Mouse (Mus musculus): ENCODE data around the gene Gpatch2l. TPM values are rescaled to one million over a fixed set of nuclear protein-coding genes. Genes with fewer than 3 reads are reported as not detected.

Gene Gpatch2l
- polyA plus RNA-seq (2012): 0.44 and 0.52 TPM in 2 replicates

DNA sequence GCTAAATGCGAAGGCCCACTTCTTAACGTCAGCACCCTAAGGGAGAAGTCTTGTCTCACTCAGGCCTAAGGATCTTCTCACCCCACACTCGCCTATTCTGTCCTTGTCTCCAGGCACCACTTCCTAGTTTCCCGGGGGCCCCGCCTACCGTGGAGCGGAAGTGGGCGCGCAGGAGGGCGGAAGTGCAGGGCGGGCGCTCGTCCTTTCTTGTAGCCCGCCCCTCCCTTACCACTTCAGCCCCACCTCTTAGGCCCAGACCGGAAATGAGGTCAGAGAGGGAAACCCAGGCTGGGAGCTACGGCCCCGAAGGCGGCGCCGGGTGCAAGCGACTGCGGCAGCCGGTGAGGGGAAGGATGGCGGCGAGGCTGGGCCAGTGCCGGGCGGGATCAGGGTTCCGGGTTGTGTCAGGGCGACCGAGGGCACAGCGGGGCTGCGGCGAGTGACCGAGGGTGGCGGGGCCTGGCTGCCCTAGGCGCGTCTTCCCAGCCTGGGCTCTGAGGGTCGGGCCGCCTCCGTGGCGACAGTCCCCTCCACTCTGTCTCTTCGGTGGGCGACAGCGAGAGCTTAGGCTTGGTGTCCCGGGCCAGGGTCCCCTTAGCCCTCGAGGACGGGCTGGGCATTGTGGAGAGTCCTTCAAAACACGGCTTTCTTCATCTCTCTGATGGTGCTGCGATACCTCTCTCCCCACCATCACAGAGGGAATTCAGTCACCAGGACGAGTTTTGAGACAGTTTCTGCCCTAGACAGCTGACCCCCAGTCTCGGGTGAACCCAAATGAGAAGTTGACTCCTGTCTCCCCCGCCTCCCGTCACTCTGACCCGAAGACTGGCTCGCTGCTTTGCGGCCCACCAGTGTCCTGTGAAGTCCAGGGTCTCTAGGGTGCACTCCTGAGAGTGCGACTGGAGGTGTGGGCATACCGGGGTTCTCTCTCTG, at the start of gene Gpatch2l:
TSS of gene Gpatch2l (plus strand) at position 255 of the 933 bp plus-strand sequence.
- Histone ChIP-seq H3K9me3 (ENCODE audit: control insufficient read depth, low read length) (no peaks in the 10 kb centered on the region), H3K4me1 (ENCODE audit: control insufficient read depth) (peaks cover 51% of the 10 kb centered on the region), H3K4me3 (replicated peaks) (peak within 1 kb of the TSS; percentile 99), H3K36me3 (ENCODE audit: control insufficient read depth) (peaks cover 30% of the 10 kb centered on the region), H3K27me3 (ENCODE audit: control insufficient read depth) (peaks cover 4% of the 10 kb centered on the region; the same call in 1 of the 2 replicates)
- TF ChIP-seq TAL1 (IDR thresholded peaks at IDR 0.05; ENCODE audit: low read length) (no peak), GATA1 (IDR thresholded peaks at IDR 0.05; ENCODE audit: low read length) (no peak)

DNA sequence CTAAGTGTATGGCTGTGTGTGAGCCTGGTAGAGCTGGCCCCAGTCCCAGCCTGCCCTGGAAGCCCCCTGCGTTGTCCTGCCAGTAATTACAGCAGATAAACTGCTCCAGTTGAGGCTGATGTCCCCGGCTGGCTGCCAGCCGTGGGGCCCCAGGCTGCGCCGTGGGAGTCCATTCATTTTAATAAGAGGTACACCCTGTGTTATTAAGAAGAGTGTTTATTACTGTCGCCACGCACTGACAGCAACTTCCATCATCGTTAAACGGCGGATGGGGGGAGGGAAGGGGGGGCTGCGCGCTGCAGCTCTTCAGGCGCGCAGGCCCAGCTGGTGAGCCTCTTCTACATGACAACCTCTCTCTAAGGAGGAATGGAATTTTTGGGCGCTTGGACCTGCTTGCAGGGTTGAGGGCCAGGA, 49.6 kb upstream of the Gpatch2l start:
- no peaks in the 10 kb centered on the region for H3K9me3 ChIP-seq (ENCODE audit: control insufficient read depth, low read length)
- no peaks in the 10 kb centered on the region for H3K36me3 ChIP-seq (ENCODE audit: control insufficient read depth)
- no peak overlapping the region for H3K4me3 ChIP-seq (replicated peaks)
- TF ChIP-seq GATA1 (IDR thresholded peaks at IDR 0.05; ENCODE audit: low read length) (no peak), TAL1 (IDR thresholded peaks at IDR 0.05; ENCODE audit: low read length) (no peak)
- H3K4me1 ChIP-seq (ENCODE audit: control insufficient read depth): no peaks in the 10 kb centered on the region
- no peaks in the 10 kb centered on the region for H3K27me3 ChIP-seq (ENCODE audit: control insufficient read depth)

DNA sequence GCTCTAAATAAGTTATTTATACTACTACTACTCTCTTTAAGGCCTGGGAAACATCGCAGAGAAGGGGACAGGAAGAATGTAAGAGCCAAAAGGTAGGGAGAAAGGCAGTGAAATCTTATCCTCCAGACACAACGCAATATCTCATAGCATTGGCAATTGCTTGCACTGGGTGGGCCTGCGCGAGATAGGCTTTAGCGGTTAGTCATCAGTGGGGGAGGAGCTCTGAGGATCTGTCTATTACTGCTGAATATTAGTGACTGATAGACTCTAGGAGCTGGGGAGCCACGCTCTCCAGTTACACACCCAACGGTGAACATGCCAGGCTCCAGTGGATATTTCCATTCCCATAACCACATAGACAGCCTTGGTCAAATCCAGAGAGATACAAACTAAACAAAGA, 44.7 kb upstream of the Gpatch2l start:
- no peaks in the 10 kb centered on the region for H3K9me3 ChIP-seq (ENCODE audit: control insufficient read depth, low read length)
- no peak overlapping the region for H3K4me3 ChIP-seq (replicated peaks)
- no peaks in the 10 kb centered on the region for H3K4me1 ChIP-seq (ENCODE audit: control insufficient read depth)
- H3K27me3 ChIP-seq (ENCODE audit: control insufficient read depth): no peaks in the 10 kb centered on the region; the same call in 1 of the 2 replicates
- TF ChIP-seq TAL1 (IDR thresholded peaks at IDR 0.05; ENCODE audit: low read length): no peak
- TF ChIP-seq GATA1 (IDR thresholded peaks at IDR 0.05; ENCODE audit: low read length): no peak
- H3K36me3 ChIP-seq (ENCODE audit: control insufficient read depth): no peaks in the 10 kb centered on the region

DNA sequence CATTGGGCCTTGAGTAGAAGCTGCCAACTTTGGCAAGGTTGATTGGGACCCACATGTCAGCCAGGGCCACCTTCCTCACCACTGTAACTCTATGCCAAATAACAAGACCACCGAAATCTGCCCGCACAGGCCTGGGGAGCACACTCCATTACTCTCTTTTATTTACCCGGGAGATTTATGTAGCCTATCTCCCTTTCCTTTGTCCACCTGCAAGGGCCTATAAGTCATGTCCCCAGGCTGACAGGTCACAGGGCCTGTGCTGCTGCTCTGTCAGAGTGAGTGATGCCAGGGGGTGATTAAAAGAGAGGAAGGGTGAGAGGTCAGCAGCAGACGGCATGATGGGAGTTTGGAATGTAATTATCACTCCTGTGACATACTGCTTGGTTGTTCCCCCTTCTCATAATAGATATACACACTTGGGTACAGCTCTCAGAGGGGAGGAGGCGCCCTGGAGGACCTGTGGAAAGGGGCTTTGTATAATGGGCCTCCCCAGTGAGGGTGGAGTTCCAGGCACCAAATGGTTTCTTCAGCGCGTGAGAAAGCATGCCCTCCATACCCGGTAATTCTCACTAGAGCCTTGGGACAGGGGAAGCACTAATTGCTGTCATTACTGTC, 38.1 kb upstream of the Gpatch2l start:
- no peaks in the 10 kb centered on the region for H3K9me3 ChIP-seq (ENCODE audit: control insufficient read depth, low read length)
- no peaks in the 10 kb centered on the region; the same call in 1 of the 2 replicates for H3K27me3 ChIP-seq (ENCODE audit: control insufficient read depth)
- no peaks in the 10 kb centered on the region for H3K4me1 ChIP-seq (ENCODE audit: control insufficient read depth)
- TF ChIP-seq TAL1 (IDR thresholded peaks at IDR 0.05; ENCODE audit: low read length): no peak
- no peak for TF ChIP-seq GATA1 (IDR thresholded peaks at IDR 0.05; ENCODE audit: low read length)
- H3K36me3 ChIP-seq (ENCODE audit: control insufficient read depth): no peaks in the 10 kb centered on the region
- no peak overlapping the region for H3K4me3 ChIP-seq (replicated peaks)

DNA sequence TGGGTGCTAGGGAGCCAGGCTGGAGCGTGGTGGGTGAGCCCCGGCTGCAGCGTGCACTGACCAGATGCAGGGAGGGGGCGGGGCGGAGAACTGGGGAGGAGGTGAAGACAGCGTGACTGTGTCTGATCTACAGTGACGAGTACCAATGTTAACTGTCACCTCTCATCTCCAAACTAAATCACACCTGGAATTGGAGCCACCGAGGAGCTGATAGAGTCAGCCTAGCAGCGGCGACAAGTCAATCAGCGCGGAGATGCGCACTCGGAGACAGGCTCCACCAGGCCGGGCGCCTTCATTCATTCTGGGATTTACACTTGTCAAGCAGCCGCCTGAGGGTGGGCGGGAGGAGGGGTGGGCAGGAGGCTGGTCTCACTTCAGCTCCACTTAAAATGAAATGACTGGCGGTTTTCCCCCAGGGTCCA, 30.5 kb upstream of the Gpatch2l start:
- Histone ChIP-seq H3K9me3 (ENCODE audit: control insufficient read depth, low read length) (peaks cover 6% of the 10 kb centered on the region; the same call in 1 of the 2 replicates), H3K4me1 (ENCODE audit: control insufficient read depth) (no peaks in the 10 kb centered on the region), H3K4me3 (replicated peaks) (no peak overlapping the region), H3K36me3 (ENCODE audit: control insufficient read depth) (no peaks in the 10 kb centered on the region), H3K27me3 (ENCODE audit: control insufficient read depth) (peaks cover 72% of the 10 kb centered on the region)
- TF ChIP-seq TAL1 (IDR thresholded peaks at IDR 0.05; ENCODE audit: low read length) (no peak), GATA1 (IDR thresholded peaks at IDR 0.05; ENCODE audit: low read length) (no peak)

DNA sequence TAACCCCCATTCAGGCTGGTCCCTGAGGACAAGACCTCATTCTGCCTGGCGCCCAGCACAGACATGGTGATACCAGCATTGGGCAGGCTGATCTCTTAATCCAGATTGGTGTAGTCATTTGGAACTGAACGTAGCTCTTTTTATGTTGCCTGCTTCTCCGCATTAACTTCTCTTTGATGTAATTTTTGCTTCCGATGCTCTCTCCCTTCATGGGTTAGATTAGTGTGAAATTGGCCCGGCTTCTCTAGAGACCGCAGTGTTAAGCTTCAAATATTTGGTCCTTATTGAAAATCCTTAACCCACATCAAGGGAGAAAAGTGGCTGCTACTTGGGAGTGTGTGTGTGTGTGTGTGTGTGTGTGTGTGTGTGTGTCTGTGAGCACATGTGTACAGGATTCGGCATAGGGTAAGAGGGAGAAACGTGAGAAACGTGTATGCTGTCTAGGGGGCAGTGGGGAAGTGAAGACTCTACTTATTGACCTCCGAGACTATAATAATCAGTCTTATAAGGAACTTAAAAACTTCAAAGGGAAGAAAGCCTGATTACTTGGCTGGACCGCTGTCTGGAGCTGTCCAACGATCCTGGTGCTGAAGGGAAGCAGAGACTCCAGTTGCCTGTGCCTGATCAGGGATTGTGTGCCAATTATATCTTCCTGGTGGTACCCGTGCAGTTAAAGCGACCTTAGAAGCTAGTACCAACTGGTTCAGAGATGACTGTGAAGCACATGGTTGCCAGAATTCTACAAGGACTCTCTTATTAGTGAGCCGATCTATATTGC, 28.8 kb upstream of the Gpatch2l start:
- Histone ChIP-seq H3K4me3 (replicated peaks) (no peak overlapping the region), H3K27me3 (ENCODE audit: control insufficient read depth) (peaks cover 85% of the 10 kb centered on the region), H3K36me3 (ENCODE audit: control insufficient read depth) (no peaks in the 10 kb centered on the region), H3K9me3 (ENCODE audit: control insufficient read depth, low read length) (peaks cover 6% of the 10 kb centered on the region; the same call in 1 of the 2 replicates), H3K4me1 (ENCODE audit: control insufficient read depth) (peaks cover 11% of the 10 kb centered on the region)
- TF ChIP-seq GATA1 (IDR thresholded peaks at IDR 0.05; ENCODE audit: low read length): no peak
- TF ChIP-seq TAL1 (IDR thresholded peaks at IDR 0.05; ENCODE audit: low read length): no peak

DNA sequence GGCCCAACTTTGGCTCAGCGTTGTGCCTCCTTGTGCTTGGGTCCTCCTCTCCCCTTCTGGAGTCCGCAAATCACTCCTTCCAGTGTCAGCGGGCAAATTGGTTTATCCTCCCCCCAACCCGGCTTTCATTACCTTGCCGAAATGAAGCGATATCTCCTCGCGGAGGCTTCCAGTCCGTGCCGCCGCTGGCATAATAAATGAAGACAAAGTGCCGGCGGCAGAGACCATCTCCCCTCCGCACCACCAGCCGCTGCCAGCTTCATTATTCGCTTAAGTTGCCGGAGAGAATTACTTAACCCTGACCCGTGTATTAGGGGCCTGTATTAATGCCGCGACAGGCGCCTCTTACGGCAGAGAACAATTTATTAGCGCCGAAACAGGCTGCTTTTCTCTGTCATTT, 27.5 kb upstream of the Gpatch2l start:
- H3K27me3 ChIP-seq (ENCODE audit: control insufficient read depth): peaks cover 84% of the 10 kb centered on the region
- H3K4me1 ChIP-seq (ENCODE audit: control insufficient read depth): peaks cover 11% of the 10 kb centered on the region
- H3K9me3 ChIP-seq (ENCODE audit: control insufficient read depth, low read length): peaks cover 6% of the 10 kb centered on the region; the same call in 1 of the 2 replicates
- TF ChIP-seq TAL1 (IDR thresholded peaks at IDR 0.05; ENCODE audit: low read length): no peak
- TF ChIP-seq GATA1 (IDR thresholded peaks at IDR 0.05; ENCODE audit: low read length): no peak
- H3K36me3 ChIP-seq (ENCODE audit: control insufficient read depth): no peaks in the 10 kb centered on the region
- H3K4me3 ChIP-seq (replicated peaks): no peak overlapping the region

DNA sequence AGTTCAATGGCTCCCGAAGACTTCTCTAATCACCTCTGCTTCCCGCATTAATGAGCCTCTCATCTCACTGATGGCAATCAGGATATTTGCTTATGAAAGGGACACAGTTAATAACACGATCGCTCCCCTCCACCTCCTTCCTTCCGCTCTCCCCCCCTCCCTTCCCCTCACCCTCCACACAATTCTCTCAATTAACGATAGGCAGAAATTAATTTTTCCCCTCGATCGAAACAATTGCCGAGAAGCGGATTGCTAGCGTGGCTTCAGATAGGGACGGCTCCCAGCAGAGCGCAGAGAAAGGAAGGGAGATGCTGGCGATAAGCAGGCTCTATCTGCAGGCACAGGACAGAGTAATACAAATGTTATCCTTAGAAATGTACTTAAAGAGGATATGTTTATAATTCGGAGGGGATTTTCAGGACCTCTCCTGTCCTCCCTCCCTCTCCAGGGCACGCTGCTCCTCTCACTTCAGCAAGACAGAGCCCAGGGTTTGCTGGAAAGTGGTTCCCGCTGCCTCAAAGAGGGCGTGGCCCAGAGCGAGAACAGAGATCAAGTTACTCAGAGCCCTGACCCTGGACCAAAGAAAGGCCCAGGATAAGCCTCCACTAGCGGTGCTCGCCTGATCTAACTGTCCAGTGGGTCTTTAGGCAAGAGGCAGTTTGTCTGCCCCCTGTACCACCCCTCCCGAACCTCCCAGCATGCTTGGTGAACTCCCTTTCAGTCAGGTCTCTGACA, 24.8 kb upstream of the Gpatch2l start:
- Histone ChIP-seq H3K4me3 (replicated peaks) (peak overlapping the region; percentile 18), H3K4me1 (ENCODE audit: control insufficient read depth) (peaks cover 32% of the 10 kb centered on the region), H3K27me3 (ENCODE audit: control insufficient read depth) (peaks cover 75% of the 10 kb centered on the region), H3K36me3 (ENCODE audit: control insufficient read depth) (no peaks in the 10 kb centered on the region), H3K9me3 (ENCODE audit: control insufficient read depth, low read length) (peaks cover 6% of the 10 kb centered on the region; the same call in 1 of the 2 replicates)
- TF ChIP-seq TAL1 (IDR thresholded peaks at IDR 0.05; ENCODE audit: low read length) (no peak), GATA1 (IDR thresholded peaks at IDR 0.05; ENCODE audit: low read length) (0 out of 2 replicates have a peak, but pooled peaks have one; percentile 22)

All from erythroblast, embryonic 14.5 days (primary cell).